Mouse (Mus musculus) kidney, postnatal 10 days (tissue): ENCODE measurements at regions not wholly inside any gene's neighbourhood (a gene's known extent, or its start where the extent isn't known, plus 50 kb on each side); places are given as distances from the start of the nearest gene placed in this dataset.

ENCODE experiments used
- DNase-seq: peaks from one replicate; pipeline ENCODE4 v3.0.0; 2021; ENCODE audit warnings: mixed read lengths

GRCm38 (mm10) chr15:56420681-56421080 is 1056.7 kb downstream of the Slc22a22 start:
- no peak for DNase-seq

DNA sequence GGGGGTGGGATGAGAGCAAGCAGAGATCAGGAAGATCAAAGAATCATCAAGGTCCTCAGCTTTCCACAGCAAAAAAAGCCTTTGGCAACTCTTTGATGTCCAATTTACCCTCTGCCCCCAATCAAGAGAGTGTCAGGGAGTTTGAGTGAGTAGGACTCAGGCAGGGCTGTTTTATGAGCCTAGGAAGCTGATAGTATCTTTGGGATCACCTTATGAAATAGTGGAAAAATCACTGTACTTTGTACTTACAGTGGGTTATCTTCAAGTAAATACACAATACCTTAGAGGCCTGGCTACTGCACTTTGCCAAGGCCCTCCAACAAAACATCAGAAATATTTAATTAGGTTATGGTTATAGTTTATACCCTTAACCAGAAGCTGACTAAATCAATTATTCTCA is 1085.4 kb downstream of the Slc22a22 start:
- DNase-seq = no peak

GRCm38 (mm10) chr15:56378511-56378910 is 1098.9 kb downstream of the Slc22a22 start:
- peak; percentile 5 for DNase-seq

- DNase-seq = no peak
Measured at GRCm38 (mm10) chr15:56350903-56351302, 1126.5 kb downstream of the Slc22a22 start.

DNA sequence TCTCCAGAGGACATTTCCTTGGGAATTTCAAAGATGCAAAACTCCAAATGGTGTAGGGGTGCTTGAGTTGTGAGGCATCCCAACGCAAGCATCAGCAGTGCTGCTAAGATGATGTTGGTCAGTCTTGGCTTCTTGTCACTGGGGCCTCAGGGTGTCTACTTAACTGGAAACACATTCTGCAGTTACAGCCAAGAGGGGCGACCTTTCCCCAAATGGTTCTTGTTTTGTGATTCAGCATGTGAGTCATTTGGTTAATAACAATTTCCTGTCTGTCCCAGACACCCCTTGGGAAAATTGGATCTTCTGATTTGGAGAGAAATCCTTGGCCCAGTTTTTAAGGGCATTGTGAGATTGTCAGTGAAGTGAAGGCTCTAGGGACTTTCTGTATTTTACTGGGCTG is 1131.3 kb downstream of the Slc22a22 start:
- peak; percentile 42 for DNase-seq

- no peak for DNase-seq
Measured at GRCm38 (mm10) chr15:56344973-56345372, 1132.5 kb downstream of the Slc22a22 start.

DNA sequence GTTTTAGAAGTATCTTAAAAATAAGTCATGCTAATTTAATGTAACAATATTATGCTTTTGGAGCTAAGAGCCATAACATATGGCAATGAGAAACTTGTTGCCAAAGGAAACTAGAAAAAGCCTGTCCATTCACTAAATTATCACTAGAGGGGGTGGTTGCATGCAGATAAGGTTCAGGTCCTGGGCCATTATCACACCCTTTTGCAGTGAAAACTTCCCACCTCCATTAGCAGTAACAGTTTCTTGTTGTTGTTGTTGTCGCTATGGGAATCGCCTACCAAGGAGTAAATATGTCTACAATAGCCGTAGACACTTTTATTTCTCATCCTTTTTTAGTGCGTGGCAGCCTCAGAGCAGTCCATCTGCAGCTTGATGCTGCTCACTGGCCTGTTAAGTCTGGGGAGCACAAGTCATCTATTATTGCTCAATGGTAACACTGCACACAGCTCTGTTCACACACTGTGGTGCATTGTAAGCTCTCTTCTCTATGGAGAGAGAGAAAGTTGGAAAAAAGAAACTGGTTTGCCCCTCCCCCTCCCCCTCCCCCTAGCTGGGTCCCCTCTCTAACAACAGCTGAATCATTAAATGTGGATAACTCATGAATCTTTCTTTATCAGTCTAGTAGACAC is 1133.0 kb downstream of the Slc22a22 start:
- DNase-seq = no peak

- peak; percentile 24 for DNase-seq
Measured at GRCm38 (mm10) chr15:56337879-56338278, 1139.5 kb downstream of the Slc22a22 start.

DNA sequence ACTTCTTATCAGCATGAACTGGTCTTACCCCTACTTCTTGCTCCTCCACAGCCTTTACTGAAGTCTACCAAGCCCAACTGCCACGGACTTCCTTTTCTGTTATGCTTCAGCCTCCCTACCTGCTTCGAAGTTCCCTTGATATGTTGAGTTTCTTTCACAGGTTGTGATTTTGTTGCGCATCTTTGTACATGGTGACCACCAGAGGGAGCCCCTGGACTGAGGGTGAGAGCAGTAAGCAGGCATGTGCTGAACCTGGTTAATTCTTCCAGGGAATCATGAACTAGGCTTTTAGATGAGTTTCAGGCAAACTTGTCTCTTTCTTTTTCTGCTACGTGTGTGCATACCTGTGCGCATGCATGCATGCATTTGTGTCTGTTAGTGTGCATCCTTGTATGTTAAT is 1141.0 kb downstream of the Slc22a22 start:
- peak; percentile 89 for DNase-seq

DNA sequence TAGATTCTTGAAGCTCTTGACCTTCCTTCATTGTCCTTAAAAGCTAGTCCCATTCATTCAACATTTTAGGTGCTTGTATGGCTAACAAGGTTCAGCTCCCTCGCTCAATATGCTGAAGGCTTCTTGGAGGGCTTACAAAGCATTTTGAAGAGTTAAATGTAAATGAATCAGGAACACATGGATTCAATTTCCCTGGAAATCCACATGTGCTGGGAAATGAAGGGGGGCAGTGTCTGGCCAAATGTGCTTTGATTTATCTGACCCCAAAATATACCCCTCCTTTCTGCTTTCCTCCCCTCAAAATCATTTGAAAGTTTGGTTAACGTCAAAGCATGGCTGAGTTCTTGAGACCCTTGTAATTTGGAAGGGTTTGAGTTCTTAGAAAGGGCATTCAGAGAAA is 1142.4 kb downstream of the Slc22a22 start:
- DNase-seq = no peak

GRCm38 (mm10) chr15:56320501-56320900 is 1156.9 kb downstream of the Slc22a22 start:
- no peak for DNase-seq

DNA sequence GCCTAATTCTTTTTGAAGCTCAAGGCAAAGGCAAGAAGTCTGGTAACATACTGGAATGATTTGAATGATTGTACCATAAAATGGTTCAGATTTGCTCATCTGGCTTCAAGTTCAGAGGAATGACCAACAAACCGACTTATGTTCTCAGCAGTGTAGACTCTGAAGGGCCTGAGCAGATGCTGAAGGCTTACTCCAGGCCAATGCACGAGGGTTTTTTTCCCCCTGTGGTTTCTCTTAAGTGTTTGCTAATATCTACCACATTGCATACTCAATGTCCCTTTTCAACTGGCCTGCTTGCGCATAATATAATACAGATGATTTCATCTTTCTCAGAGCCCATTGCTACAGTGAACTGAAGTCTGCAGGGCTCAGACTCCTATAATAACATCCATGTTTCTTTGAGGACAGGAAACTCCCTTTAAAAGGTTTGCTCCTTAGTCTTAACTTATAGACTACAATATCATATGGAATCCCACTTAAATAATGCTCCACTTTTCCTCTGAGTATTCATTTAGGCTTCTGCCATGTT is 1182.5 kb downstream of the Slc22a22 start:
- no peak for DNase-seq

DNA sequence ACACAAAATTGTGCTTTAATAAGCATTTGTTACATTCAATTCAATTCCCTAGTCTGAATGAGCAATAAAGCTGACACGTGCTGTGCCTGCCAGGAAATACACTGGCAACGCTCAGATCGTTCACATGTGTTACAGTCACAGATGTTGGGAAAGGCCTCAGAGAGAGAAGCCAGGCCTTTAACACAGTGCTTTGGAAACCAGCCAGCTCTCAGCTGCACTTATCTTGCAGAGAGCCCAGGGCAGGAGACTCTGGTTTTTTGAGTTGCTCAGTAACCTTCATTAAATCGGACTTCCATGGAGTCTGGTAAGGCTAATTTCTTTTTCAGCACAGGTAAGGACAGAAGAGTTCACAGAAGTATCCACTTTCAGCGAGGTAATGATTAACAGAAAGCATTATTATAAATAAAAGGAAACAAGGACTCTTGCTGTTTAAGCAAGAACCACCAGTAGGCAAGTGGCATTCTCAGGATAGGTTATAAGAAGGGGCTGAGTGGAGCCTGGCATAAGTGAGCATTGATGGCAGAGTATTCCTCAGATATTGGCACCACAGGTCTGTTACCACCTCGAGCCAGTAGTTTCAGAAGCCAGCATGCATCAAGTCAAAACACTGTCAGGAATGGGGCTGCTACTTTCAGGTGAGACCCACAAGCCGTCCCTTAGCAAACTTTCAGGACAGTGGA is 1198.7 kb downstream of the Slc22a22 start:
- peak; percentile 81 for DNase-seq

GRCm38 (mm10) chr15:56278006-56278405 is 1199.4 kb downstream of the Slc22a22 start:
- no peak for DNase-seq

DNA sequence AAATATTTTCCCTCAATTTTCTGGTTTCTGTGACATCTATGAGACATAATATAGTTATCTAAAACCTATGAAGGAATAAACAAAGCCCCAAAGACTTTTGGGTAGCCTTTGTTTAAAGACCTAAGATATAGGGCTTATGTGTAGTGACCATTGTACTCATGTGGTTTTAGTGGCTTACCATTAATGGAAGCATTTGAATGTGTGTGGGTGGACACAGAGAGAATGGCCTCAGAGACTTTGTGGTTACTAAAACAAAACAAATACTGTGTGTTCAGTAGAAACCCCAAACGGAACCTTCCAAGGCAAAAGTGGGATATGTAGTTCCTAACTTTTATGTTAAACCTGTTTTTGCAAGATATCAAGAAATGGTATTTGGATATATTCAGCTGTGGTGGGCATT is 1228.7 kb downstream of the Slc22a22 start:
- DNase-seq = no peak

GRCm38 (mm10) chr15:56244004-56244735 is 1233.3 kb downstream of the Slc22a22 start:
- DNase-seq = peak; percentile 64

- peak; percentile 10 for DNase-seq
Measured at GRCm38 (mm10) chr15:56202552-56202951, 1274.9 kb downstream of the Slc22a22 start.

DNA sequence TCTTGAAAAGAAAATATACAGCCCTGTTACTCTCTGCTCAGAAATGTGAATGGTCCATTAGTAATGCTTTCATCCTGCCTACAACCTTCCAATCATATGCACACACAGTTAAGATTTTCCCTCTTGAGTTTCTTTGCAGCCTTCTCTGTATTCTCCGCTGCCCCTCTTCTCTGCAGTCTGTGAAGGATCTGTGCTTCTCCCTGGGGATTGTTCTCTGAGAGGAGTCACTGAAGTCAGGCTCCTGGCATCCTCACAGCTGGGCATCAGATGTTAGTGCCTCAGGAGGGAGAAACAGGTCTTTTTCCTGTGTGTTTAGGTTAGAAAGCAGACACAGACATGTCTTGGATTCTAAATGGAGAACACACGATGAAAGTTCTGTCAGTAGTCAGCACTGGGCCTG is 1278.1 kb downstream of the Slc22a22 start:
- no peak for DNase-seq

DNA sequence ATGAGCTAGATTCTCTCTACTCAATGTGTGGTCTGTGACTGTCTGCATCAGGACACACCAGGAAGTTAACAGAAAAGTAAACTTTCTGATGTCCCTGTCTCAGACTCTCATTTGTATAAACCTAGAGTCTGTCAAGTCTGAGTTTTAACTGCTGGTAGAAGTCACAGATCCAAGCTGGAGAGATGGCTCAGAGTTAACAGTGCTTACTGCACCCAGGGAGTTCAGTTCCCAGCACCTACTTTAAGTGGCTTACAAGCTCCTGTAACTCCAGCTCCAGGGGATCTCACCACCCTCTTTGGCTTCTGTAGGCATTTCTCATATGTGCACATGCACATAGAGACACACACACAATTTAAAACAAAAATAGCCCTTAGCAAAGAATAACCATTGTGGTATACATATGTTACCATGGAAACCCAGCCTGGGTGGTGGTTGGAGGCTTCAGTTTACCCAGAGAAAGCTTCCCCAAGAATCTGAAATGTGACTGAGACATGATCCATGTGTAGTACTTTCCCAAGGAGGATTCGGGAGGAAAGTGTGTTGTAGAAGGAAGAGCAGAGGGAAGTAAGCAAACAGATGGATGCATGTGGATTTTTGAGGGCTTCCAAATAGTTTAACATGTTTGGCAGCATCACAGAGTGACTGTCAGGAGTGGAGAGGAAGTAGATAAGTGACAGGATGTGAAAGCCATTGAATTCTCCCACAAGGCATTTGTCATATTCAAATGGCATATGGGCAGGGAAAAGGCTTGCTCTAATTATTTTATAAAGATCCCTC is 1279.8 kb downstream of the Slc22a22 start:
- no peak for DNase-seq

DNA sequence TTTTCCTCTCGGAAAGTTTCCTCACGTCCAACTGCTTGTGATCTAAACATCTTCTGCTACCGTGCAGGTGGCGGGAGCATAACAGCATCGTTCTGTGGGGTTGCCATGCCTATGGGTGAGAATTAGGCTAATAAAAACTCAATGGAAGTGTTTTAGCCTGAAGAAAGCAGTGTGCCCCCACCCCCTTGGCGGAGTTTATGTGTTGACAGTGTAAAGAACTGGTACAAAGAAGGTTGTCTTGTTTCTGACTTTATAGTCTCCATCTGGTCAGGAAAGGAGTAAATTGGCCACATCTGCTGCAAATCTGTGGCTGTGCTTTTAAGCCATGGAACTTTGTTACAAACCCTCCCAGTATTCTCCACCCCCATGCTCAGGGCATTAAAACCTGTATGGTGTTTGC is 1311.2 kb downstream of the Slc22a22 start:
- DNase-seq = no peak

- DNase-seq = no peak
Measured at GRCm38 (mm10) chr15:56158726-56159125, 1318.7 kb downstream of the Slc22a22 start.

DNA sequence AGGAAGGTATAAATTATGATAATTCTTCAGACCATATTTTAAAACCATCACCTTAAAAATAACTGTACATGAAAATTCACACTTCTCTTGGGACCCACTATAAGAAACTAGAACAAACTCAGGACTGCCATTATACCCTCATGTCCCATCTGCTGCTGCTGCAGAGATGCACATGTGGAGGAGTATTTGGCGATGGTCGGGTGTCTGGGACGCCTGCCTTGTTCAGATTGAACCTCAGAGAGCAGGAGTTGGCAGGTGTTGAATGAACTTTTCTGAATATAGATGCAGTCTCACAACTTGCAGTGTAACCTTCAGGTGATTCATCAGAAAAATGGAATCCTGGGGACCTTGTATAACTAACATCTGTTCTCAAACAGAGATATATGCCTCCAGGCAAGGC is 1338.0 kb downstream of the Slc22a22 start:
- DNase-seq = no peak

GRCm38 (mm10) chr15:56136420-56136970 is 1340.9 kb downstream of the Slc22a22 start:
- no peak for DNase-seq
